Mouse (Mus musculus): ENCODE data around the gene Bhlhb9. TPM values are rescaled to one million over a fixed set of nuclear protein-coding genes. Genes with fewer than 3 reads are reported as not detected.
"Not testable (repeated sequence)": the region's sequence is repeated elsewhere in the genome, so short reads cannot be mapped to it uniquely, and the experiment has no call there.

Gene Bhlhb9
- total RNA-seq (2021): 10 to 100 TPM; 79.2 to 81.4 TPM

GRCm38 (mm10) chrX:135797212-135797644 lies at the start of gene Bhlhb9:
Gene Bhlhb9, plus strand, starts transcription at chrX:135797594.
- intact Hi-C loops (cut with DNase I): not testable (repeated sequence)
- DNase-seq (ENCODE audit: extremely low spot score in 1 of 2, low spot score in 2 of 2): peak; percentile 45 to 54

GRCm38 (mm10) chrX:135752832-135753231 lies 44.6 kb upstream of the Bhlhb9 start:
- DNase-seq (ENCODE audit: extremely low spot score in 1 of 2, low spot score in 2 of 2): peak; percentile 51 to 53
- intact Hi-C loops (cut with DNase I): no loop called here

GRCm38 (mm10) chrX:135761707-135762106 lies 35.7 kb upstream of the Bhlhb9 start:
- intact Hi-C loops (cut with DNase I): no loop called here
- peak in 1 of 2 experiments; percentile 34 for DNase-seq (ENCODE audit: extremely low spot score in 1 of 2, low spot score in 2 of 2)

GRCm38 (mm10) chrX:135768043-135768548 lies 29.3 kb upstream of the Bhlhb9 start:
- no peak for DNase-seq (ENCODE audit: extremely low spot score in 1 of 2, low spot score in 2 of 2)
- intact Hi-C loops (cut with DNase I): no loop called here

GRCm38 (mm10) chrX:135768565-135768964 lies 28.8 kb upstream of the Bhlhb9 start:
- intact Hi-C loops (cut with DNase I): no loop called here
- no peak for DNase-seq (ENCODE audit: extremely low spot score in 1 of 2, low spot score in 2 of 2)

GRCm38 (mm10) chrX:135791536-135791935 lies 5.9 kb upstream of the Bhlhb9 start:
- intact Hi-C loops (cut with DNase I): no loop called here
- no peak for DNase-seq (ENCODE audit: extremely low spot score in 1 of 2, low spot score in 2 of 2)

- DNase-seq (ENCODE audit: extremely low spot score in 1 of 2, low spot score in 2 of 2): no peak
- intact Hi-C loops (cut with DNase I): no loop called here
These were observed 5.1 kb upstream of the Bhlhb9 start for GRCm38 (mm10) chrX:135792326-135792725.

GRCm38 (mm10) chrX:135795591-135796304 lies 1.6 kb upstream of the Bhlhb9 start:
- DNase-seq (ENCODE audit: extremely low spot score in 1 of 2, low spot score in 2 of 2): peak; percentile 46 to 82
- intact Hi-C loops (cut with DNase I): not testable (repeated sequence)

- DNase-seq (ENCODE audit: extremely low spot score in 1 of 2, low spot score in 2 of 2): peak in 1 of 2 experiments; percentile 37
- intact Hi-C loops (cut with DNase I): not testable (repeated sequence)
These were observed 836 bp upstream of the Bhlhb9 start for GRCm38 (mm10) chrX:135796305-135797211.

- no peak for DNase-seq (ENCODE audit: extremely low spot score in 1 of 2, low spot score in 2 of 2)
- intact Hi-C loops (cut with DNase I): loop anchor here (10.0 kb wide), 1 partner anchor 161 kb away; no protein-coding TSS in a partner anchor
These were observed 6.8 kb downstream of the Bhlhb9 start for GRCm38 (mm10) chrX:135804149-135804548.

- peak; percentile 19 to 41 for DNase-seq (ENCODE audit: extremely low spot score in 1 of 2, low spot score in 2 of 2)
- intact Hi-C loops (cut with DNase I): loop anchor here (10.0 kb wide), 1 partner anchor 159 kb away; no protein-coding TSS in a partner anchor
These were observed 8.4 kb downstream of the Bhlhb9 start for GRCm38 (mm10) chrX:135805780-135806179.

GRCm38 (mm10) chrX:135835896-135836295 lies 38.5 kb downstream of the Bhlhb9 start:
- DNase-seq (ENCODE audit: extremely low spot score in 1 of 2, low spot score in 2 of 2); intact Hi-C loops (cut with DNase I): not testable (repeated sequence)

GRCm38 (mm10) chrX:135837896-135838295 lies 40.5 kb downstream of the Bhlhb9 start:
- intact Hi-C loops (cut with DNase I): no loop called here
- no peak for DNase-seq (ENCODE audit: extremely low spot score in 1 of 2, low spot score in 2 of 2)

GRCm38 (mm10) chrX:135838521-135839360 lies 41.3 kb downstream of the Bhlhb9 start, which contains the start of gene Gprasp2:
Gene Gprasp2, plus strand, starts transcription at chrX:135839034.
- intact Hi-C loops (cut with DNase I): not testable (repeated sequence)
- DNase-seq (ENCODE audit: extremely low spot score in 1 of 2, low spot score in 2 of 2): peak; percentile 42 to 72

GRCm38 (mm10) chrX:135839397-135840391 lies 42.3 kb downstream of the Bhlhb9 start:
- DNase-seq (ENCODE audit: extremely low spot score in 1 of 2, low spot score in 2 of 2): peak; percentile 44 to 53
- intact Hi-C loops (cut with DNase I): not testable (repeated sequence)

- DNase-seq (ENCODE audit: extremely low spot score in 1 of 2, low spot score in 2 of 2): not testable (repeated sequence)
These were observed 69.4 kb downstream of the Bhlhb9 start for GRCm38 (mm10) chrX:135866806-135867205.

GRCm38 (mm10) chrX:135876679-135877078 lies 79.3 kb downstream of the Bhlhb9 start:
- no peak for DNase-seq (ENCODE audit: extremely low spot score in 1 of 2, low spot score in 2 of 2)
- intact Hi-C loops (cut with DNase I): no loop called here

More at GRCm38 (mm10) chrX:135866806-135867205, 69.4 kb downstream of the Bhlhb9 start:
- intact Hi-C loops (cut with DNase I): not testable (repeated sequence)
